Mouse (Mus musculus) hindbrain, embryonic 10.5 days (tissue): ENCODE results near the gene Thap3. TPM values are rescaled to one million over a fixed set of nuclear protein-coding genes. Genes with fewer than 3 reads are reported as not detected.

Experiments
- polyA plus RNA-seq: library from polyadenylated mRNA; unstranded; fragments of >200 nt; fragmentation: Nextera tagmentation; extraction: Ambion mirVana; gene quantifications from 2 replicates; pipeline ENCODE4 v1.2.1, GENCODE M21; 2016

The Thap3 gene
- polyA plus RNA-seq, 1 experiment from 2014 or later = 36.2 TPM

Other genes starting within 250 kb of the Thap3 start
- 111 and 140 TPM in 2 replicates for gene Camta1, start 127.1 kb downstream of the Thap3 start, polyA plus RNA-seq
- gene Dnajc11, start 55.3 kb downstream of the Thap3 start, polyA plus RNA-seq = 102 and 108 TPM in 2 replicates
- 30.7 TPM in 2 replicates for gene Phf13, start 7.3 kb upstream of the Thap3 start, polyA plus RNA-seq
- gene Klhl21, start 19.8 kb upstream of the Thap3 start, polyA plus RNA-seq = 7.7 and 8.7 TPM in 2 replicates
- gene Zbtb48, start 38.7 kb upstream of the Thap3 start, polyA plus RNA-seq = 23.3 and 25.9 TPM in 2 replicates
- 0.65 and 0.67 TPM in 2 replicates for gene Tas1r1, start 49.6 kb upstream of the Thap3 start, polyA plus RNA-seq
- gene Nol9, start 50.3 kb upstream of the Thap3 start, polyA plus RNA-seq = 37.7 and 38.9 TPM in 2 replicates
- gene Plekhg5, start 83.5 kb upstream of the Thap3 start, polyA plus RNA-seq = 9.6 and 12.4 TPM in 2 replicates
- 0.70 and 0.82 TPM in 2 replicates for gene Tnfrsf25, start 126.9 kb upstream of the Thap3 start, polyA plus RNA-seq
- 1.6 and 6.5 TPM in 2 replicates for gene Espn, start 163.4 kb upstream of the Thap3 start, polyA plus RNA-seq
- gene Hes2, start 169.9 kb upstream of the Thap3 start, polyA plus RNA-seq = 4.2 and 4.7 TPM in 2 replicates
- 90.0 and 118 TPM in 2 replicates for gene Acot7, start 189.1 kb upstream of the Thap3 start, polyA plus RNA-seq